Mouse (Mus musculus) CH12.LX (cell line): ENCODE measurements around the gene Gprin1. TPM values are rescaled to one million over a fixed set of nuclear protein-coding genes. Genes with fewer than 3 reads are reported as not detected.

Source experiments
- DNase-seq: peaks from one replicate; pipeline ENCODE4 v3.0.0-alpha.2; 2013; ENCODE audit errors: extremely low read depth
- H3K27ac ChIP-seq: 2 replicates; pipeline ENCODE4 v1.5.1; 2012; ENCODE audit warnings: low read depth, mild to moderate bottlenecking, control low read depth, moderate library complexity; ENCODE audit not compliant: insufficient read depth
- H3K27me3 ChIP-seq: replicated peaks from 2 replicates; pipeline ENCODE3; 2012; ENCODE audit warnings: inconsistent platforms
- H3K36me3 ChIP-seq, 2 experiments: replicated peaks in 1 of 2; 2 replicates each; pipeline versions ENCODE3 to v1.6.1; 2012; ENCODE audit warnings: inconsistent platforms in 1 of 2, low read length in 1 of 2, mild to moderate bottlenecking in 1 of 2, mixed read lengths in 1 of 2, moderate library complexity in 1 of 2; ENCODE audit not compliant: control insufficient read depth in 1 of 2, insufficient read depth in 1 of 2
- H3K4me1 ChIP-seq, 2 experiments: 2 replicates each; pipeline ENCODE4 v1.6.1; 2012; ENCODE audit warnings: inconsistent platforms in 1 of 2, moderate library complexity in 1 of 2; ENCODE audit not compliant: insufficient read depth in 2 of 2, control insufficient read depth in 1 of 2
- H3K4me2 ChIP-seq: 2 replicates; pipeline ENCODE4 v1.6.1; 2012; ENCODE audit warnings: low read depth, mild to moderate bottlenecking, control low read depth; ENCODE audit not compliant: poor library complexity, insufficient read depth, severe bottlenecking
- H3K4me3 ChIP-seq, 3 experiments: fragments of 150-350 bp in 1 of 3; sonication (generic) in 1 of 3; replicated peaks in 1 of 3; 2 replicates each; pipeline versions ENCODE3 to v1.5.1; 2011 to 2012; ENCODE audit warnings: low read depth in 2 of 3, low read length in 2 of 3, mild to moderate bottlenecking in 2 of 3, moderate library complexity in 2 of 3, control low read depth in 1 of 3, improper control_type of control experiment in 1 of 3, inconsistent platforms in 1 of 3, mixed read lengths in 1 of 3; ENCODE audit not compliant: poor library complexity in 1 of 3
- H3K79me2 ChIP-seq: replicated peaks from 2 replicates; pipeline ENCODE4 v1.6.1; 2012; ENCODE audit warnings: mild to moderate bottlenecking, moderate library complexity; ENCODE audit not compliant: control insufficient read depth, poor library complexity, insufficient read depth, severe bottlenecking; ENCODE audit errors: extremely low read depth
- H3K9ac ChIP-seq: 2 replicates; pipeline ENCODE4 v1.6.1; 2012; ENCODE audit warnings: low read depth, mild to moderate bottlenecking, control low read depth, moderate library complexity; ENCODE audit not compliant: insufficient read depth
- H3K9me3 ChIP-seq: replicated peaks from 2 replicates; pipeline ENCODE3; 2012; ENCODE audit warnings: low read length, inconsistent platforms, mixed read lengths
- ELF1 ChIP-seq: IDR thresholded peaks from 2 replicates; pipeline ENCODE4 v1.6.1; 2014; ENCODE audit warnings: low read depth, mild to moderate bottlenecking, inconsistent platforms, low read length, improper control_type of control experiment
- IRF4 ChIP-seq: IDR thresholded peaks from 2 replicates; pipeline ENCODE4 v1.6.1; 2014; ENCODE audit warnings: low read depth, mild to moderate bottlenecking, inconsistent platforms, low read length, improper control_type of control experiment
- KAT2A ChIP-seq: IDR thresholded peaks from 2 replicates; pipeline ENCODE4 v1.6.1; 2012; ENCODE audit warnings: low read length, improper control_type of control experiment, inconsistent platforms; ENCODE audit not compliant: insufficient replicate concordance
- MEF2A ChIP-seq: IDR thresholded peaks from 2 replicates; pipeline ENCODE4 v1.6.1; 2014; ENCODE audit warnings: low read depth, mild to moderate bottlenecking, inconsistent platforms, low read length, improper control_type of control experiment, borderline replicate concordance
- USF2 ChIP-seq: conservative IDR thresholded peaks from 2 replicates; pipeline ENCODE4 v1.6.1; 2011; ENCODE audit warnings: low read depth, low read length, improper control_type of control experiment
- ZNF384 ChIP-seq: IDR thresholded peaks from 2 replicates; pipeline ENCODE4 v1.6.1; 2012; ENCODE audit warnings: low read depth, low read length, improper control_type of control experiment, inconsistent platforms
- dilution Hi-C: fragments of 300-500 bp; cut with MboI; formaldehyde crosslinking; loops from 2 replicates; pipeline ENCODE4 v1.14.3; 2020; ENCODE audit warnings: low sequenced_read_pairs; ENCODE audit not compliant: extremely low pct_unique_long_range_greater_than_20kb, extremely low pct_ligation_motif_present
- in situ Hi-C: fragments of 300-500 bp; cut with MboI; formaldehyde crosslinking; loops from 3 replicates; pipeline ENCODE4 v1.14.3; 2019; ENCODE audit warnings: low sequenced_read_pairs, low pct_ligation_motif_present, low pct_unique_long_range_greater_than_20kb, mixed read lengths
- polyA plus RNA-seq: library from polyadenylated mRNA; unstranded; fragments of >175 nt; gene quantifications from 2 replicates; pipeline ENCODE4 v1.2.1, GENCODE M21; 2012; ENCODE audit warnings: low read depth; ENCODE audit not compliant: insufficient read length
- total RNA-seq, 2 experiments: library from RNA; depleted of rRNA; stranded (reverse); fragments of 300-350 nt in 1 of 2; fragments of >200 nt in 1 of 2; gene quantifications; 2 replicates each; pipeline ENCODE4 v1.2.3; 2012 to 2014

The Gprin1 gene
- total and polyA plus RNA-seq, 3 experiments, result not detected

- Histone ChIP-seq H3K79me2 (no peaks in the 10 kb centered on the region), H3K4me1 (peaks cover 0 to 8% of the 10 kb centered on the region in 2 experiments; a peak in 2 of 4 replicates), H3K27ac (no peak overlapping the region), H3K36me3 (no peaks in the 10 kb centered on the region), H3K9ac (no peak overlapping the region), H3K9me3 (no peaks in the 10 kb centered on the region), H3K4me2 (no peak overlapping the region), H3K4me3 (no peak overlapping the region), H3K27me3 (peaks cover 56% of the 10 kb centered on the region)
- TF ChIP-seq KAT2A (no peak), ZNF384 (no peak), ELF1 (no peak)
- DNase-seq, result no peak
- dilution Hi-C loops (no loop called here), in situ Hi-C loops (no loop called here)
These were observed 47.2 kb downstream of the Gprin1 start for GRCm38 (mm10) chr13:54702507-54702906.

GRCm38 (mm10) chr13:54701243-54701642 is 48.4 kb downstream of the Gprin1 start, which contains the start of gene Cdhr2:
Gene Cdhr2, plus strand, starts transcription at chr13:54701461.
- Histone ChIP-seq H3K9ac (no peak within 1 kb of the TSS), H3K27ac (no peak within 1 kb of the TSS), H3K27me3 (peaks cover 49% of the 10 kb centered on the region), H3K4me2 (no peak within 1 kb of the TSS), H3K4me1 (peaks cover 0 to 8% of the 10 kb centered on the region in 2 experiments; a peak in 2 of 4 replicates), H3K4me3 (no peak within 1 kb of the TSS), H3K79me2 (no peaks in the 10 kb centered on the region), H3K9me3 (no peaks in the 10 kb centered on the region), H3K36me3 (no peaks in the 10 kb centered on the region)
- dilution Hi-C loops, result no loop called here
- in situ Hi-C loops, result no loop called here
- no peak for TF ChIP-seq USF2
- no peak for DNase-seq

GRCm38 (mm10) chr13:54695479-54696230 is 54.0 kb downstream of the Gprin1 start:
- in situ Hi-C loops (no loop called here), dilution Hi-C loops (no loop called here)
- no peak overlapping the region for H3K4me2 ChIP-seq

More at GRCm38 (mm10) chr13:54695479-54696230, 54.0 kb downstream of the Gprin1 start:
- DNase-seq, result no peak
- Histone ChIP-seq H3K9ac (no peak overlapping the region), H3K4me1 (peaks cover 12 to 28% of the 10 kb centered on the region in 2 experiments), H3K79me2 (peaks cover 11% of the 10 kb centered on the region), H3K27ac (no peak overlapping the region), H3K36me3 (peaks cover 0 to 3% of the 10 kb centered on the region in 2 experiments), H3K9me3 (no peaks in the 10 kb centered on the region)
- TF ChIP-seq MEF2A, result no peak
- no peak for TF ChIP-seq USF2
- no peak for TF ChIP-seq IRF4
- TF ChIP-seq, all 38 proteins: peak for 0
- Histone ChIP-seq H3K4me3 (no peak overlapping the region), H3K27me3 (peaks cover 17% of the 10 kb centered on the region)
